Comparison of ENCODE assay signal across 8 mouse cellular contexts in the genomic region with DNA sequence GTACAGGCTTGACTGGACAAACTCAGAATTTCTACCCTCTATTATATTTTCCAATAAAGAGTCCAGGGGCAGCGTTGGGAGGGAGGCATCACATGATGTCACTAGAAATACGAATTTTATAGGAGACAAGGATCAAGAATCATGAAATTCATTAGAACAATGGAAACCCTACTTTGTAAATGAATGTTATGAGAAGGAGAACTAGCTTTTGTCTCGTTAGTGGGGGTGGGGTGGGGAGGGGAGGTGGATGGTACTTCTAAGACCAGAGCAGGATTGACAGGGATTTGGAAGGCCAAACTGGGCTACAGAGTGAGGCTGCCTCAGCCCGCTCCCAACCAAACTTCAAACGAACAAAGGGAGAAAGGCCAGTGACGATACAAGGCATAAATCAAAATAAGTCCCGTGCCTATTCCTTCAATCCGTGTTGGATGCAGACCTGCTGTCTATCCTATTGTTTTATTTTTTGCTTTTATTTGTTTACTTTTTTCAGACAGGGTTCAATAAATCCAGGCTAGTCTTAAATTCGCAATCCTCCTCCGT. TPM values are rescaled to one million over a fixed set of nuclear protein-coding genes. Genes with fewer than 3 reads are reported as not detected.
DNase-seq lines count a peak whose midpoint lies in the region; ATAC-seq and TF ChIP-seq lines count a peak whose summit lies in the region.

No protein-coding gene starts in this region.

- peak overlapping the region; percentile 71 for H3K4me3 ChIP-seq in kidney, postnatal 0 days (replicated peaks; ENCODE audit: low read depth, low read length)
- peak overlapping the region; percentile 89 for H3K4me3 ChIP-seq in cortical plate, adult 2 months (ENCODE audit: insufficient read depth, low read length)
- peak overlapping the region; percentile 63 for H3K4me3 ChIP-seq in neural tube, embryonic 12.5 days

- no peaks in the 10 kb centered on the region for H3K27me3 ChIP-seq in kidney, postnatal 0 days (ENCODE audit: insufficient read depth, low read length)
- no peaks in the 10 kb centered on the region for H3K27me3 ChIP-seq in neural tube, embryonic 12.5 days (replicated peaks)

- peak overlapping the region; percentile 77 for H3K9ac ChIP-seq in kidney, postnatal 0 days (ENCODE audit: low read depth, low read length)
- H3K9ac ChIP-seq in neural tube, embryonic 12.5 days = peak overlapping the region; percentile 71

- H3K4me1 ChIP-seq in kidney, postnatal 0 days (replicated peaks; ENCODE audit: insufficient read depth, low read length) = peaks cover 17% of the 10 kb centered on the region
- H3K4me1 ChIP-seq in cortical plate, adult 2 months (ENCODE audit: control insufficient read depth, insufficient read depth, low read length) = peaks cover 5% of the 10 kb centered on the region
- H3K4me1 ChIP-seq in neural tube, embryonic 12.5 days = peaks cover 29% of the 10 kb centered on the region

- peak; percentile 72 for DNase-seq in kidney, postnatal 0 days (ENCODE audit: low spot score)
- DNase-seq in kidney, adult 9 months = no peak
- DNase-seq in induced T-regulatory cell, adult 2 months (ENCODE audit: low read depth) = peak; percentile 31
- DNase-seq in adrenal gland, postnatal 36 days = no peak
- no peak for DNase-seq in left cerebral cortex, postnatal 25 days (ENCODE audit: low spot score in 2 of 2)

- H3K27ac ChIP-seq in kidney, postnatal 0 days = peak overlapping the region; percentile 97
- H3K27ac ChIP-seq in cortical plate, adult 2 months (ENCODE audit: insufficient read depth, low read length) = no peak overlapping the region
- H3K27ac ChIP-seq in neural tube, embryonic 12.5 days = peak overlapping the region; percentile 43; the same call in 1 of the 2 replicates

- H3K4me2 ChIP-seq in kidney, postnatal 0 days (ENCODE audit: low read length) = peak overlapping the region; percentile 66
- H3K4me2 ChIP-seq in neural tube, embryonic 12.5 days (replicated peaks) = peak overlapping the region; percentile 62

- no peak for TF ChIP-seq POLR2A in cortical plate, adult 2 months (IDR thresholded peaks at IDR 0.05; ENCODE audit: extremely low read depth, insufficient read depth, low read length)

- WGBS in kidney, postnatal 0 days = 2% methylated on average over 10 of the region's 10 CpGs
- 5% methylated on average over 10 of the region's 10 CpGs for WGBS in neural tube, embryonic 12.5 days

- H3K36me3 ChIP-seq in kidney, postnatal 0 days (ENCODE audit: insufficient read depth, low read length) = no peaks in the 10 kb centered on the region
- peaks cover 8% of the 10 kb centered on the region for H3K36me3 ChIP-seq in neural tube, embryonic 12.5 days

- TF ChIP-seq CTCF in kidney, postnatal 0 days (IDR thresholded peaks at IDR 0.05; ENCODE audit: low read depth) = no peak
- TF ChIP-seq CTCF in cortical plate, adult 2 months (IDR thresholded peaks at IDR 0.05; ENCODE audit: extremely low read depth, insufficient read depth, low read length) = no peak

- ATAC-seq in kidney, postnatal 0 days (replicated peaks; ENCODE audit: low FRiP score, low read depth) = no peak
- ATAC-seq in neural tube, embryonic 12.5 days (ENCODE audit: low FRiP score, low read depth) = no peak
- no peak for ATAC-seq in frontal cortex, adult (ENCODE audit: low TSS enrichment)

- intact Hi-C loops in left cerebral cortex, postnatal 25 days (cut with DNase I) = no loop called here

- H3K9me3 ChIP-seq in kidney, postnatal 0 days (replicated peaks; ENCODE audit: low read length) = no peaks in the 10 kb centered on the region
- H3K9me3 ChIP-seq in neural tube, embryonic 12.5 days = no peaks in the 10 kb centered on the region

RNA-seq across cellular contexts. Expression of a gene that starts 0.9 kb away (rescaled TPM):
- 70.5 and 75.7 TPM in 2 replicates for polyA plus RNA-seq in kidney, postnatal 0 days (2015; fragmentation: Nextera tagmentation; extraction: Ambion mirVana)
- polyA plus RNA-seq in cortical plate, adult 2 months (2012; rRNA removed) = 45.5 and 50.0 TPM in 2 replicates
- 81.5 and 87.1 TPM in 2 replicates for polyA plus RNA-seq in neural tube, embryonic 12.5 days (2016; fragmentation: Nextera tagmentation; extraction: Ambion mirVana)
- 10 to 100 TPM; 82.3 to 91.0 TPM for total RNA-seq in adrenal gland, postnatal 36 days (2021)
- total RNA-seq in left cerebral cortex, postnatal 25 days (2021) = 10 to 100 TPM; 27.3 to 32.2 TPM

RNA-seq across cellular contexts. Expression of a gene that starts 1.0 kb away (rescaled TPM):
- polyA plus RNA-seq in kidney, postnatal 0 days (2015; fragmentation: Nextera tagmentation; extraction: Ambion mirVana) = 152 and 168 TPM in 2 replicates
- polyA plus RNA-seq in cortical plate, adult 2 months (2012; rRNA removed) = 83.0 and 86.3 TPM in 2 replicates
- polyA plus RNA-seq in neural tube, embryonic 12.5 days (2016; fragmentation: Nextera tagmentation; extraction: Ambion mirVana) = 156 and 158 TPM in 2 replicates
- 10 to 100 TPM; 60.9 to 68.7 TPM for total RNA-seq in adrenal gland, postnatal 36 days (2021)
- total RNA-seq in left cerebral cortex, postnatal 25 days (2021) = 10 to 100 TPM; 51.5 to 61.1 TPM

Comparison
In these comparisons a context has a peak if more than half of its experiments do, and no peak if none do; other contexts are left out.
1. DNase-seq: peak in kidney, postnatal 0 days (single experiment) and induced T-regulatory cell, adult 2 months (single experiment); none in kidney, adult 9 months (single experiment), adrenal gland, postnatal 36 days (0 of 2) and left cerebral cortex, postnatal 25 days (0 of 2).
2. Peak in every context shown above with its lines, with median percentiles within 50 percentile points of each other: H3K4me3 ChIP-seq.